Mouse (Mus musculus) frontal cortex, postnatal 10 days (tissue): ENCODE measurements around the gene Rnf224.
A peak's percentile ranks its signal among the peaks of the same experiment; 100 is the strongest.
"Not testable (repeated sequence)": the region's sequence is repeated elsewhere in the genome, so short reads cannot be mapped to it uniquely, and the experiment has no call there.

ENCODE experiments used
- DNase-seq, 2 experiments: peaks; one replicate each; pipeline ENCODE4 v3.0.0; 2022; ENCODE audit warnings: low spot score in 2 of 2, mixed read lengths in 1 of 2

Gene Rnf224

DNA sequence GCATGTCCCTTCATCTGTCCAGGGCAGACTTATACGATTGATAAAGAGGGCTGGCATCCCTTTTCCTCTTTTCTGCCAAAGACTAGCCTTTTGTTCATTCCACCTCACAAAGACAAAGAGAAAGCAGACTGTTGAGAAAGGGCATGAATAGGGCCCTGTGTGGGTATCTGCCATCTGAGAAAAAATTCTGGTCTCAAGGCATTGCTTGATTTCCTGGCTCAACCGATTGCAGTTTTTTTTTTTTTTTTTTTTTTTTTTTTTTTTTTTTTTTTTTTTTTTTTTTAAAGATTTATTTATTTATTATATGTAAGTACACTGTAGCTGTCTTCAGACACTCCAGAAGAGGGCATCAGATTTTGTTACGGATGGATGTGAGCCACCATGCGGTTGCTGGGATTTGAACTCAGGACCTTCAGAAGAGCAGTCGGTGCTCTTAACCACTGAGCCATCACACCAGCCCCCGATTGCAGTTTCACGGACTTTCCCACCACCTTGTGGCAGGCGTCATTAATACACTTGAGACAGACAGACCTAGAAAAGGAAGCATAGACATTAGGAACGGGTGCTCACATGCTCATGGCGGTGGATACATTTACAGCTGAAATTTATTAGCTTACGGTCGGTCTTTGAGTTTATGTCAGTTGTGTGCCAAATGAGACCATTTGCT lies 20.0 kb upstream of the Rnf224 start:
- DNase-seq: not testable (repeated sequence)

DNA sequence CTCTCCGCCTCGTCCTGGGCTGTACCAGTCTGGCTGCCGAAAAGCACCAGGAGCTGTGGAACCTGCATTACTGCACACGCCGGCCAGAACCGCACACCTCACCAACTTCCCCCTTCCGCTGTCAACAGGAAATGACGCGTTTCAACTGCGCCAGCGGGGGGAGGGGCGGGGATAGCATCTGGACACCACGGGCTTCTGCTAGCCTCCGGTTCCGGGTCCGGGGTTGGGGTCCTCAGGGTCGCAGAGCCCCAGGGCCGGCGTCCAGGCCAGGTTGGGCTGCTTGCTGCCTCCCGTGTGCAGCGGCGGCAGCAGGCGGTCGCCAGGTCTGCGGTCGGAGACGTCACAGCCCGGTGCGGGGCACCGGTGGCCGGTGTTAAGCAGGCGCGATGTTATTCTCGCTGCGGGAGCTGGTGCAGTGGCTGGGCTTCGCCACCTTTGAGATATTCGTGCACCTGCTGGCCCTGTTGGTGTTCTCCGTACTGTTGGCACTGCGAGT lies 18.7 kb upstream of the Rnf224 start, which contains the start of gene Tmem203:
Tmem203 (plus strand) TSS at position 156 of the 496 bp plus-strand sequence.
- DNase-seq: peak; percentile 77 to 83

GRCm38 (mm10) chr2:25252331-25252730 lies 15.7 kb upstream of the Rnf224 start:
- DNase-seq: no peak

DNA sequence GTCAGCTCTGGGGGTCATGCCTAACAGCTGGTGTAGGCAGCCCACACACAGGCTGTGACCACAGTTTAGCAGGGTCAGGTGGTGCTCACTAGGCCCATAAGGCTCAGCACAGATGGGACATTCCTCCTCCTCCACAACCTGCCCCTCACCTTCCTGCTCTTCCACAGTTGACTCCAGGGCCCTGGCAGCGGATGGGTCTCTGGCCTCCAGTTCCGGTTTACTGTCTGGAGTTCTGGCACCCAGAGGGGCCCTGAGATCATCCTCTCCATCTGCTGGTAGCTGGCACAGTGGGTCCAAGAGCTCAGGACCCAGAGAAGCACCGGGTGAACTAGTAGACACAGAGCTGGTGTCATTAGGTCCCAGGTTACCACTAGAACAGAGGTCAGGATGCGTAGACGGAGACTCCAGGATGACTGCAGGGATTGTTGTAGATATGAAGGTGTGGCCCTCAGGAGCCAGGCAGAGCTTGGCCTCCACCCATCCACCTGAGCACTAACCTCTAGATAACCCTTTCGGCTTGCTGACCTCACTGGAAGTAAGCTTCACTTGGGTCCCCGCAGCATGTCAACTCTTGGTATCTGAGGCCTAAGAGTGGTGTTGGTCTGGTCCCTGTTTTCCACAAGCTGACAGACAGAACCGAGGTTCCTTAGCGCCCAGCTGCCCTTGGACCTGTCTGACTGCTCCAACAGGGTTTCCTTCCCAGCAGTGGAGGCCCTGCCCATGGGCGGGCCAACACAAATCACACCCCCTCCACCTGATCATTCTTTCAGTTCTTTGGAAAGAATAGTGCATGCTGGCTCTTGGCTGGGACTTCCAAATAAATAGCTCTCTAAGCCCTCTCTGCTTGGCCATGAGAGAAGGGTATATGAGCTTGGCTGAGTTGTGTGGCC lies 9.8 kb upstream of the Rnf224 start, which contains the start of gene AL732309.1:
AL732309.1 (minus strand) TSS at position 681 of the 890 bp plus-strand sequence.
- DNase-seq: no peak

DNA sequence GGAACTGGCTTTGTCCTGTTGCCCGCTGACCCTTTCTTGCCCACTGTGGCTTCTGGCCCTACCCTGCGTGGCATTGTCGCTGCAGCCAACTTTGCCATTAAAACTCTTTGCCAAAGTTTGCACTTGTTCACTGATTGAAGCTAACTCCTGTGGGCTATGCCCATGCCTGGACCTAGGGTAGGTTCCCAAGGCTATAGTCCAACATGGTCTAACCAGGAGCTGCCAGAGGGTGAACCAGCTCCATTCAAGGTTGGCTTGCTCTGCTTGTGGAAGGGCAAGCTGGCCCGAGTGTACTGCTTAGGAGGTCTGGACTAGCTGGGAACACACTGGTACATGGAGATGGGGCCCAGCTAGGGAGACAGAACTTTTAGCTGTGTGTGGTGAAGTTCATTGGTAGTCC lies 7.6 kb upstream of the Rnf224 start:
- no peak for DNase-seq

DNA sequence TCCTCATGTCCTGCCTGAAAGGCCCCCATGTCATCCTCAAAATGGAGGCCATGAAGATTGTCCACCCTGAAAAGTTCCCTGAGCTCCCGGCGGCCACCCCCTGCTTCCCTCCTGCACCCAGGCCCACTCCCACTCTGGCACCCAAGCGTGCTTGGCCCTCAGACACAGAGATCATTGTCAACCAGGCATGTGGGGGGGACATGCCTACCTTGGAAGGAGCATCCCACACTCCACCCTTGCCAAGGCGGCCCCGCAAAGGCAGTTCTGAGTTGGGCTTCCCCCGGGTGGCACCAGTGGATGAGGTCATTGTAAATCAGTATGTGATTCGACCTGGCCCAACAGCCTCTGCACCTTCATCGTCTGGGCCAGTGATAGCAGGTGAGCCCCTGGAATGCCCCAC lies 6.8 kb upstream of the Rnf224 start:
- DNase-seq: no peak

GRCm38 (mm10) chr2:25242101-25242506 lies 5.5 kb upstream of the Rnf224 start, which contains the start of the genes Rnf208 and Cysrt1:
Gene Rnf208 (plus strand): TSS chr2:25242255.
Gene Cysrt1 (minus strand): TSS chr2:25242452.
- peak in 1 of 2 experiments; percentile 49 for DNase-seq

- no peak for DNase-seq
These were observed 4.8 kb upstream of the Rnf224 start for GRCm38 (mm10) chr2:25241438-25241775.

GRCm38 (mm10) chr2:25240723-25241437 lies 4.3 kb upstream of the Rnf224 start:
- DNase-seq: peak in 1 of 2 experiments; percentile 66

DNA sequence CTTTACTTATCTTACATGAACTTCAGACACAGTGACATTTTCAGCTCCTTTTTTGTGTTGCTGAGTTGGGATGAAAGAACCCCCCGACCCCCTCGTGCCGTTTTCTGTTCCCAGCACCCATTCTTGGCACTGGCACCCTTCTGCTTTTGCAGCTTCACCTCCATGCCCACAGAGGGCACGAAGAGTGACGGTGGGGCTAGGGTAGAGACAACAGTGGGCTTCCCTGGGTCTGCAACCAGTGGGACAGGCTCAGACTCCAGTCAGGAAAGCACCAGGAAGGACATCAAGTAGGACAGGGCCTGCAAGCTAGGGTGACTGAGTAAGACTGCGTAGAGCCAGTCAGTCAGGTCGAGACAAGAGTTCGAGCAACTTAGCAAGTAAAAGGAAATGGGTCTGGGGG lies 3.7 kb upstream of the Rnf224 start:
- DNase-seq: no peak

DNA sequence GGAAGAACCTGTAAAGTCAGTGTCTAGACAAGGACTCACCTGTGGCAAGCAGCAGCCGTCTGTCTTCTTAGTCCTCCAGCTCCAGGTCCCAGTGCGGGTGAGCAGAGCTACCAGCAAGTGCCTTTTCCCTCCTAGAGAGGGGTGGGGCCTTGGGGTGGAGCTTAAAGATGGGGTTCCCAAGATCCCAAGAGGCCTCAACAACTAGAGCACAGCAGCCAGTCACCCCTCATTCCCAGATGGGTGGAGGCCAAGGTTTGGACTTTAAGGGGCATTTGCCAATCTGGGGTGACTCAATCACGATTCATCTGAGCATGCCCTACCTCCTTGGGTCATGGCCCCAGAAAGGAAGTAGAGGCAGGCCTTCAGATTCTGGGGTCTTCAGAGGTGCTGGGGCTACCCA lies 3.2 kb upstream of the Rnf224 start:
- DNase-seq: no peak

DNA sequence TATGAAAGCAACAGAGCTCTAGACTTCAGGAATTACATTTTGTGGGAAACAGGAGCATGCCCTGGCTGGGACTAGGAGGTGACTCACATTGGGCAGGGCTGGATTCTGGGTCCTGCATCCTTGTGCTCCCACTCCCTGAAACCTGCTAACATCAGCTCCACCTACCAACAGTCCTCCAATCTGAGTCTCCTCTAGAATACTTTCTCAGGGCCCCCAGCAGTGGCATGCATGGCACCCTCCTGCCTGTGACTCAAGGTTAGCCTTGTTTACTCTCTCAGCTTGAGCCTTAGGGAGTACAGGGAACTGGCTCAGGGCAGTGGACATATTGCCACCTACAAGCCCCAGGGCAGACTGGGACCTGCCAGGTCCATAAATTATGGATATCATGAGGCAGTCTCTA lies 1.5 kb upstream of the Rnf224 start:
- no peak for DNase-seq

DNA sequence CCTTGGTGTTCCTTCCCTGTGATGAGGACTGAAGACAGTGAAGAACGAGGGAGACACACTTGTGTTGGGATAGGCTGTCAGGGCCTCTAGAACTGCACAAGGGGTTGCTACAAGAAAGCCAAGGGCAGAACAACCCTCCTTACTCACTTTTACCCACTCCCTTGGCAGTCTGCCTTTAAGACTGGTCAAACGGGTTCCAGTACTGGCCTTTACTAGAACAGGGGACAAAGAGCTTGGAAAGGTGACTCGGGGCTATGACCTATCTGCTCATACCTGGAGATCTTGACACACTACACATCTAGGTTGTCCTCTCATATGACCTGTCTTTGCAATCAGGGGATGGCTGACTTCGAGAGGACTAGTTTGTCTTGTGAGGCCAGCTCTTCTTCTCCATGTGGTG lies 935 bp upstream of the Rnf224 start:
- no peak for DNase-seq

- no peak for DNase-seq
These were observed 1.9 kb downstream of the Rnf224 start for GRCm38 (mm10) chr2:25234551-25235220.

- no peak for DNase-seq
These were observed 2.5 kb downstream of the Rnf224 start, which contains the start of gene Slc34a3 for GRCm38 (mm10) chr2:25234050-25234449. Gene Slc34a3 (minus strand): TSS chr2:25234364.

DNA sequence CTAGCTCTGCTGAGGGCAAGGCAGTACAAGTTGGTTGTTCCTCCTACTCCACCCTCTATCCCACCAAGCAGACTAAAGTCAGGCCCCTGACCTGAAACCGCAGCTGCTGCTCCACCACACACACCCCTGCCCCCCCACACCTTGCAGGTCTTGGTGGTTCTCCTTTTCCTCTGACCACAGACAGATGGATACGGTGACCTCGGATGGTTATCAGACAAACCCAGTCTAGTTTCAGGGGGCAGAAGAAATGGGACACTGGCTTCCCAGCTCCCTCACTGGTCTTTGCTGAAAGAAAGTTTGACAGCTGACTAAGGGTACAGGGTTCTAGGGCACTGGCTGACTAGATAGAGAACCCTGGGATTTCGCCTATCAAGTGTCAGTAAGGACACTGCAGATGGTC lies 3.2 kb downstream of the Rnf224 start:
- no peak for DNase-seq

GRCm38 (mm10) chr2:25231038-25231437 lies 5.5 kb downstream of the Rnf224 start:
- no peak for DNase-seq

DNA sequence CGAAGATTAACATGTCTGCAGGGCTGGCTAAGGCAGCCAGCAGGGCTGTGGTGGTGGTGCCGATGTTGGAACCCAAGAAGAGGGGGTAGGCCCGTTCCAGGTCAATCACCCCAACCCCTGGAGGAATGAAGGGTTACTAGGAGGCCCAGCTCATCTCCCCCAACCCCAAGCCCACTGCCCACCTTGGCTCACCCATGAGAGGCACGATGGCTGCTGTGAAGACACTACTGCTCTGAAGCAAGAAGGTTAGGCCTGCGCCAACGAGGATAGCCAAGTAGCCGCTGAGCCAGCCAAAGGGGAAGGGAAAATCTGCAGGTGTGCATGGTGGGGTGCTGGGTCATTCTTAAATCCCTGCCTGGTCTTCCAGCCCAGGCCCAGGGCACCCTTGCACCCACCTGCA lies 6.0 kb downstream of the Rnf224 start:
- no peak for DNase-seq

- DNase-seq: no peak
These were observed 7.0 kb downstream of the Rnf224 start for GRCm38 (mm10) chr2:25229582-25229981.

- no peak for DNase-seq
These were observed 7.5 kb downstream of the Rnf224 start for GRCm38 (mm10) chr2:25228995-25229530.

GRCm38 (mm10) chr2:25228431-25228889 lies 8.1 kb downstream of the Rnf224 start:
- peak; percentile 80 for DNase-seq
